Mouse (Mus musculus) MEL (cell line): ENCODE data around the gene Tgfbr3.

Experiments
- BHLHE40 ChIP-seq: IDR thresholded peaks from 2 replicates; pipeline ENCODE4 v1.6.1; 2012; ENCODE audit warnings: low read depth, mild to moderate bottlenecking, inconsistent platforms, low read length, improper control_type of control experiment, borderline replicate concordance
- CHD2 ChIP-seq: IDR thresholded peaks from 2 replicates; pipeline ENCODE4 v1.6.1; 2011; ENCODE audit warnings: low read length, improper control_type of control experiment
- CTCF ChIP-seq, 3 experiments: IDR thresholded peaks in 2 of 3; conservative IDR thresholded peaks in 1 of 3; 2 replicates each; pipeline ENCODE4 v1.5.1; 2011 to 2012; ENCODE audit warnings: low read length in 3 of 3, low read depth in 2 of 3, mild to moderate bottlenecking in 2 of 3, improper control_type of control experiment in 1 of 3, inconsistent platforms in 1 of 3, mixed read lengths in 1 of 3, moderate library complexity in 1 of 3; ENCODE audit not compliant: control insufficient read depth in 1 of 3, insufficient read depth in 1 of 3, poor library complexity in 1 of 3, severe bottlenecking in 1 of 3
- EP300 ChIP-seq, 2 experiments: IDR thresholded peaks; 2 replicates each; pipeline ENCODE4 v1.6.1; 2011; ENCODE audit warnings: improper control_type of control experiment in 2 of 2, low read length in 2 of 2, low read depth in 1 of 2, mild to moderate bottlenecking in 1 of 2
- GATA1 ChIP-seq: IDR thresholded peaks from 2 replicates; pipeline ENCODE4 v1.6.1; 2011; ENCODE audit warnings: low read depth, low read length, improper control_type of control experiment
- MAX ChIP-seq: IDR thresholded peaks from 2 replicates; pipeline ENCODE4 v1.6.1; 2011; ENCODE audit warnings: low read length, improper control_type of control experiment
- POLR2A ChIP-seq, 2 experiments: IDR thresholded peaks; 2 replicates each; pipeline ENCODE4 v1.6.1; 2011 to 2012; ENCODE audit warnings: low read length in 2 of 2, mild to moderate bottlenecking in 2 of 2, control low read depth in 1 of 2, improper control_type of control experiment in 1 of 2, low read depth in 1 of 2, moderate library complexity in 1 of 2; ENCODE audit not compliant: control insufficient read depth in 1 of 2, insufficient read depth in 1 of 2, poor library complexity in 1 of 2
- SIN3A ChIP-seq: IDR thresholded peaks from 2 replicates; pipeline ENCODE4 v1.6.1; 2012; ENCODE audit warnings: low read length, improper control_type of control experiment, inconsistent platforms
- ZNF384 ChIP-seq: IDR thresholded peaks from 2 replicates; pipeline ENCODE4 v1.6.1; 2012; ENCODE audit warnings: low read depth, mild to moderate bottlenecking, inconsistent platforms, low read length, improper control_type of control experiment

DNA sequence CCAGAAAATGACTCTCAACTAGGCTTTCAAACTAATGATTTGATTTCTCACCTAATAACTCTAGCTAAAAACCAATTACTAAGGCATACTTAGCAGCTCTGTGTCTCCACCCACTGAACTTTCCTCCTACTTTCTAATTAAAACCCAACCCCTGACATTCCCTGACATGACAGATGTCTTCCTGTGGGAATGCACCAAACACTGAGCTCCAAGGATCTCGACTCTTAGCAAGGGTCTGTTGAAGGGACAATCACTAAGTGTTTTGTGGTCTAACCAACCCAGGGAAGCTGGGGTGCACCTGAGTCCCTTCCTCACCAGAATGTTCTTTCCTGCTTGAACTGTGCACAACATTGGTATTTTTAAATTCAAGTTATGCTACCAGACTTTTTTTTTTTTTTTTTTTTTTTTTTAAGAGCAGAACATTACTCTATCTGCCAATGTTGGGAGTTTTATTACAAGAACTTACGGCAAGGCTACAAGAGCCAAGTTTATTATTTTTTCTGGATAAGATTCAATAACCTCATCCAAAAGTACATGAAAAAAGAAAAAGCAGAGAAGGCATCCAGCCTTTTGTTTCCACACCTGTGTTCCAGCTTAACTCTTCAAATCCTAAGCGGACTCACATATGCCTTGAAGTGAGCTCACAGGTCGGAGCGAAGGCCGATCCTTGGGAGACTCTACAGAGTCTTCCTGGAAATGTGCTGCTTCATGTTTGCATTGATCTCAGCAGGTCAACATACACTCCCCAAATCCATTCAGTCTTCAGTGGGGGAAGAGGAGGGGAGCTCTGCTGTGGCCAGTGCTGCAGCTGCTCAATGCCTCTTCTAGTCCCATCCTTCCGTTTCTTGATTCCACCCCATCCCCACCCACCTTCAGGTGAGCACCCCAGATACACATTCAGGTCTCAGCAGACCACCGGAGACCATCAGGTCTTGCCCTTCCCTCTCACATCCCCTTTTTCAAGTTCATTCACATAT lies 129.2 kb downstream of the Tgfbr3 start:
- no peak for TF ChIP-seq CTCF (IDR thresholded peaks at IDR 0.05 in 2 of 3, conservative IDR thresholded peaks at IDR 0.05 in 1 of 3; ENCODE audit: control insufficient read depth in 1 of 3, insufficient read depth in 1 of 3, low read depth in 2 of 3, low read length in 3 of 3, poor library complexity in 1 of 3, severe bottlenecking in 1 of 3)
- no peak for TF ChIP-seq GATA1
- no peak for TF ChIP-seq CHD2
- TF ChIP-seq BHLHE40 = no peak
- no peak for TF ChIP-seq EP300 (IDR thresholded peaks at IDR 0.05; ENCODE audit: low read depth in 1 of 2, low read length in 2 of 2)
- TF ChIP-seq SIN3A = no peak
- TF ChIP-seq POLR2A (IDR thresholded peaks at IDR 0.05; ENCODE audit: control insufficient read depth in 1 of 2, insufficient read depth in 1 of 2, low read depth in 1 of 2, low read length in 2 of 2, poor library complexity in 1 of 2) = no peak
- TF ChIP-seq MAX = no peak
- TF ChIP-seq ZNF384 = no peak
